Mouse (Mus musculus) lung, embryonic 15.5 days (tissue): ENCODE results near the gene Ddah1. TPM values are rescaled to one million over a fixed set of nuclear protein-coding genes. Genes with fewer than 3 reads are reported as not detected.

Source experiments
- ATAC-seq: fragments of 200-750 bp; cut with Nextera tagmentation; 2 replicates; pipeline ENCODE4 v1.8.0; 2017; ENCODE audit warnings: moderate number of reproducible peaks, borderline replicate concordance; ENCODE audit not compliant: low FRiP score, low TSS enrichment; ENCODE audit errors: extremely low read depth
- H3K27ac ChIP-seq: fragments of 300-500 bp; sonication (generic); 2 replicates; pipeline ENCODE4 v1.5.1; 2015; ENCODE audit warnings: moderate library complexity, mild to moderate bottlenecking, inconsistent platforms
- H3K27me3 ChIP-seq: fragments of 300-500 bp; sonication (generic); 2 replicates; pipeline ENCODE4 v1.6.1; 2015; ENCODE audit warnings: inconsistent platforms
- H3K36me3 ChIP-seq: fragments of 300-500 bp; sonication (generic); 2 replicates; pipeline ENCODE4 v1.6.1; 2015; ENCODE audit warnings: inconsistent platforms
- H3K4me1 ChIP-seq: fragments of 300-500 bp; sonication (generic); 2 replicates; pipeline ENCODE4 v1.6.1; 2015; ENCODE audit warnings: inconsistent platforms
- H3K4me2 ChIP-seq: fragments of 300-500 bp; sonication (generic); 2 replicates; pipeline ENCODE4 v1.6.1; 2015; ENCODE audit warnings: inconsistent platforms, mild to moderate bottlenecking, moderate library complexity
- H3K4me3 ChIP-seq: fragments of 300-500 bp; sonication (generic); 2 replicates; pipeline ENCODE4 v1.5.1; 2015; ENCODE audit warnings: mild to moderate bottlenecking, inconsistent platforms
- H3K9ac ChIP-seq: fragments of 300-500 bp; sonication (generic); 2 replicates; pipeline ENCODE4 v1.6.1; 2015; ENCODE audit warnings: inconsistent platforms
- H3K9me3 ChIP-seq: fragments of 300-500 bp; sonication (generic); 2 replicates; pipeline ENCODE4 v1.6.1; 2016; ENCODE audit warnings: inconsistent platforms
- WGBS: fragments of 180-500 bp; shearing (Covaris S2); methylation state at CpG from one replicate; pipeline ENCODE4 v1.1.7; 2015; 5-methylcytosine and 5-hydroxymethylcytosine counted together
- polyA plus RNA-seq: library from polyadenylated mRNA; unstranded; fragments of >200 nt; fragmentation: Nextera tagmentation; extraction: Ambion mirVana; gene quantifications from 2 replicates; pipeline ENCODE4 v1.2.1, GENCODE M21; 2015

Gene Ddah1
- polyA plus RNA-seq, 1 experiment from 2014 or later = 27.7 TPM

DNA sequence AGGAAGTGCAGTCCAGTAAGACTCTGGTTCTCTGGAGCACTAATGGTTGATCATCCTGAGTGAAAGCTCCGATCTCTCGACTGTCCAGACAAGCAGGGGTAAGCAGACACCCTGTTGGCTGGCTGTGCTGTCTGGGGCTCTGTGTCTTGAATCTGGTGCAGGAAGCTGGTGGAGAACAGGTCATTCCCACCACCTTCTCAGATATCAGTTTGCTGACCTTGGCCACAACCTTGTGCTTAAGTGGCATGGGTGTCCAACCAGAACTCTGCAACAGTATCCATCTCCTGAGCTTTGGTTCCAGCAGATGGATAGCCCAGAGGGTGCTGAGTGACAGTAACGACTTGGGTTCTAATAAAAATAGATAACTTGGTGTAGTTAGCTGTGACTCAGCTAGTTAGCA lies 31.8 kb downstream of the Ddah1 start:
- no peak overlapping the region for H3K4me2 ChIP-seq
- no peaks in the 10 kb centered on the region for H3K9me3 ChIP-seq
- no peak overlapping the region for H3K27ac ChIP-seq
- H3K4me1 ChIP-seq = peaks cover 27% of the 10 kb centered on the region
- ATAC-seq = no peak
- WGBS = 62% methylated on average over 3 of the region's 3 CpGs
- H3K27me3 ChIP-seq = no peaks in the 10 kb centered on the region
- no peak overlapping the region for H3K4me3 ChIP-seq
- H3K36me3 ChIP-seq = no peaks in the 10 kb centered on the region
- no peak overlapping the region for H3K9ac ChIP-seq

DNA sequence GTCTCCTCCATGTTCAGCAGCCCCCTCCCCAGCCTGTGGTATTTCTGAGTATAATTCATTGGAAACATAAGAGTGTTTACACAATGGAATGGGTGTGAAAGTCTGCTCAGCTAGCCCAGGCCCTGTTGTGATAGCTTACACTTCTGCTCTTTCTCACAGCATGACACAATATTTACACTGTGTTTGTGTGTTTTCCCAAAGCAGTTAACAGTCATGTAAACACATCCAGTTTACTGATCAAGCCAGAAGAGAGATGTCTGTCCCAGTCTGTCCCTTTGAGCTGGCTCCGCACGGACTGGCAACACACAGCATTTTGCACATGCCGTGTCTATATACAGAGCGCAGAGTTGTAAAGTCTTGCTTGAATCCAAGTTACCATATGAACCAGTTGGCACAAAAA lies 32.2 kb downstream of the Ddah1 start:
- Histone ChIP-seq H3K27ac (no peak overlapping the region), H3K9ac (no peak overlapping the region)
- ATAC-seq = peak; percentile 41; the same call in 1 of the 2 replicates

DNA sequence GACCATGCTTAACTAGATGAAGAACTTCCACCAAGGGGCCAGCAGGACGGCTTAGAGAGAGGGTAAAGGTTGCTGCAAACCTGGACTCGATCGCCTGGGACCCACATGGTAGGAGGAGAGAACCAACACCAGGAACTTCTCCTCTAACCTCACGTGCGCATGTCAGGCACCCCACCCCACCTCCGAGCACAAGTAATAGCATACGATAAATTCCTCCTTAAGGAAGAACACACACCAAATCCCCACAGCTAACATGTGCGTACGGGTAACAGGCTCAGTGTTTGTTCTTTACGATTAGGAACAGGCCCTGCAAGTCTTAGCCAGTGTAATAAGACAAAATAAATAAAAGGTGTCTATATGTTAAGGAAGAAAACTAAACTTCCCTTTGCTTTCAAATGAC lies 35.9 kb downstream of the Ddah1 start:
- H3K4me2 ChIP-seq = no peak overlapping the region
- no peak overlapping the region for H3K9ac ChIP-seq
- H3K27me3 ChIP-seq = no peaks in the 10 kb centered on the region
- H3K9me3 ChIP-seq = no peaks in the 10 kb centered on the region
- H3K36me3 ChIP-seq = no peaks in the 10 kb centered on the region
- peak overlapping the region; percentile 50 for H3K27ac ChIP-seq
- no peak for ATAC-seq
- 63% methylated on average over 10 of the region's 10 CpGs for WGBS
- peaks cover 49% of the 10 kb centered on the region for H3K4me1 ChIP-seq
- H3K4me3 ChIP-seq = no peak overlapping the region

More for the DNA sequence above, 32.2 kb downstream of the Ddah1 start:
- H3K27me3 ChIP-seq = no peaks in the 10 kb centered on the region
- H3K4me1 ChIP-seq = peaks cover 27% of the 10 kb centered on the region
- H3K36me3 ChIP-seq = no peaks in the 10 kb centered on the region
- WGBS = 51% methylated on average over 4 of the region's 4 CpGs
- no peaks in the 10 kb centered on the region for H3K9me3 ChIP-seq
- no peak overlapping the region for H3K4me3 ChIP-seq
- H3K4me2 ChIP-seq = no peak overlapping the region

DNA sequence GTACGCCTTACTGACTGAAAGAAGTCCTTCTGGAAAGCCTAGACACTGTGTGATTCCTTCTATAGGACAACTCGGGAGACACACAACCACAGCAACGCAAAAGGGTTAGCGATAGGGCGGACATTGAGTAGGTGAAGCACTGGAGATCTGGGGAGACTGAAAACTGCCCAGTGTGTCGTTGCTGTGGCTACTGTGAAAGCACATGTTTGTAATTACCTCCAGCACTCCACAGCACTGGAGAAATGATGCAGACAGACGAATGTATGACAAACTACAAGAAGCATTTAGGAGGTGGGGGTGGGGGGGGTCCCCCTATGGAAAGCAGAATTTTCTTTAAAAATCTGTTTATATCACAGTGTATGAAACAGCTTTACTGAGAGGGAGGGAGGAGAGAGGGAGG lies 37.4 kb downstream of the Ddah1 start:
- Histone ChIP-seq H3K4me2 (no peak overlapping the region), H3K27me3 (no peaks in the 10 kb centered on the region), H3K36me3 (no peaks in the 10 kb centered on the region), H3K27ac (no peak overlapping the region), H3K9ac (no peak overlapping the region), H3K4me3 (no peak overlapping the region), H3K9me3 (no peaks in the 10 kb centered on the region), H3K4me1 (peaks cover 57% of the 10 kb centered on the region)
- 69% methylated on average over 7 of the region's 7 CpGs for WGBS
- no peak for ATAC-seq

- Histone ChIP-seq H3K4me3 (no peak overlapping the region), H3K9ac (no peak overlapping the region), H3K9me3 (no peaks in the 10 kb centered on the region), H3K4me1 (peaks cover 43% of the 10 kb centered on the region), H3K36me3 (no peaks in the 10 kb centered on the region), H3K27ac (peak overlapping the region; percentile 73), H3K27me3 (no peaks in the 10 kb centered on the region), H3K4me2 (peak overlapping the region; percentile 19; the same call in 1 of the 2 replicates)
- 41% methylated on average over 10 of the region's 10 CpGs for WGBS
- no peak for ATAC-seq
Measured at GRCm38 (mm10) chr3:145798042-145798441, 39.6 kb downstream of the Ddah1 start.

DNA sequence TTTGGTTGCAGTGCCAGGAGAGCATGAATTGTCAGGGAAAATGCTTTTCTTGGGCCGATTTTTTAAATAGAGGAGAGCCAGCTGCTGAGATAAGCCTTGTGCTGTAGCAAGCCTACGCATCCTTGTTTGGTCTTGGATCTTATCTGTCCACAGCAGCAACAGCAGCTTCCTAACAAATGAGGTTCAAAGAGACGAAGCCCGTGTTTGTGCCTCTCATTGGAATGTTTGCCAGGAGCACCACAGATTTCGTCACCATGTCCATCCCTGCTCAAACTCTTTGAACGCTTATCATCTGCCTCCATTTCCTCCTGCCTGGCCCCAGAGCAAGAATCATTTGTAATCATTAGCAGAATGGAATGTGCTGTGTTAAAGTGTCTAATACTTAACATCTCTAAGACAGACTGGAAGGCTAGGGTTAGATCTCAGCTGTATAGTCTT lies 40.3 kb downstream of the Ddah1 start:
- peak overlapping the region; percentile 73 for H3K27ac ChIP-seq
- no peaks in the 10 kb centered on the region for H3K36me3 ChIP-seq
- peaks cover 43% of the 10 kb centered on the region for H3K4me1 ChIP-seq
- 3% methylated on average over 6 of the region's 6 CpGs for WGBS
- no peaks in the 10 kb centered on the region for H3K9me3 ChIP-seq
- H3K4me3 ChIP-seq = no peak overlapping the region
- peak; percentile 92 for ATAC-seq
- peak overlapping the region; percentile 19 for H3K4me2 ChIP-seq
- H3K27me3 ChIP-seq = no peaks in the 10 kb centered on the region
- no peak overlapping the region for H3K9ac ChIP-seq

- Histone ChIP-seq H3K4me2 (no peak overlapping the region; the same call in 1 of the 2 replicates), H3K9ac (no peak overlapping the region), H3K27ac (peak overlapping the region; percentile 73), H3K4me1 (peaks cover 40% of the 10 kb centered on the region), H3K4me3 (no peak overlapping the region), H3K9me3 (no peaks in the 10 kb centered on the region), H3K36me3 (no peaks in the 10 kb centered on the region), H3K27me3 (no peaks in the 10 kb centered on the region)
- 19% methylated on average over 3 of the region's 3 CpGs for WGBS
- 0 out of 2 replicates have a peak, but pooled peaks have one; percentile 50 for ATAC-seq
Measured at GRCm38 (mm10) chr3:145799365-145799764, 40.9 kb downstream of the Ddah1 start.

DNA sequence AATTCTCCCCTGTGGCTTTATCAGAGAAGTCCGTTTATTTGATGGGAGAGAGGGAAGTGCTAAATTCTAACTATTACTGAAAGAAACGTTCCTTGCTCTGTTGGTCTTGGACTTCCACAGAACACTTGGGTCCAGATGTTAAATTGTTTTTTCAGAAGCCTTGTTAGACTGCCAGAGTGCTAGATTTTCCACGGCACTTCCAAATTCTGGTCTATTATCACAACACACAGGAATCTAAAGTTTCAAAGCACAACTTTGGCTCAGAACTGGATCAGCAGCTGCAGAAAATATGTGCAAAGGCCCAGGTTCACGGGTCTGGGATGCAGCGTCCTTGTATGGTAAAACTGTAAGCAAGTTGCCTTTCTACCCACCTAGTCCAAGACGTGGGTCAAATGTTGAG lies 43.6 kb downstream of the Ddah1 start:
- peaks cover 39% of the 10 kb centered on the region for H3K4me1 ChIP-seq
- ATAC-seq = no peak
- H3K36me3 ChIP-seq = no peaks in the 10 kb centered on the region
- no peaks in the 10 kb centered on the region for H3K27me3 ChIP-seq
- H3K4me2 ChIP-seq = no peak overlapping the region
- no peaks in the 10 kb centered on the region for H3K9me3 ChIP-seq
- no peak overlapping the region for H3K9ac ChIP-seq
- no peak overlapping the region for H3K27ac ChIP-seq
- WGBS = 51% methylated on average over 6 of the region's 6 CpGs
- no peak overlapping the region for H3K4me3 ChIP-seq

DNA sequence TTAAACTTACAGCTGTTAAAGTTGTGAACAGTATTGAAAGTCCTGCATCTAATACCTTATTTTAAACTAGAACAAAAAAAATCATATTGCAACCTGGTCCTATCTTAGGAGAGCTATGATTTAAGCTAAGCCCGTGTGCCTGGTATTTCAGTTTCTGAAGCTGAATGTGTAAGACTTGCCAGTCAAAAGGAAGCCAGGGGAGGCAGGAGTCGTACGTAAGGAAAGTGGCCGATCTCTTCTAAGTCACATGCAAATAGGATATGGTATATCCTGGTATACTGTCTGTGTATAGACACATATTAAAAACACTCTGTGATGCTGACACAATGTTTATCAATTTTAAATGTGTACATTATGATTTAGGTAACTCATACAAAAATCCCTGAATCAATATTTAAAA lies 47.4 kb downstream of the Ddah1 start:
- no peak overlapping the region for H3K9ac ChIP-seq
- WGBS = 50% methylated on average over 4 of the region's 4 CpGs

GRCm38 (mm10) chr3:145806502-145806901 lies 48.0 kb downstream of the Ddah1 start:
- H3K4me1 ChIP-seq = peaks cover 4% of the 10 kb centered on the region; the same call in 1 of the 2 replicates
- H3K4me2 ChIP-seq = no peak overlapping the region
- H3K27ac ChIP-seq = no peak overlapping the region
- no peak overlapping the region for H3K9ac ChIP-seq
- 16% methylated on average over 5 of the region's 5 CpGs for WGBS
- no peaks in the 10 kb centered on the region for H3K9me3 ChIP-seq
- H3K4me3 ChIP-seq = no peak overlapping the region
- H3K27me3 ChIP-seq = no peaks in the 10 kb centered on the region
- ATAC-seq = no peak
- H3K36me3 ChIP-seq = no peaks in the 10 kb centered on the region

More for the DNA sequence above, 47.4 kb downstream of the Ddah1 start:
- H3K4me1 ChIP-seq = peaks cover 4% of the 10 kb centered on the region; the same call in 1 of the 2 replicates
- no peak overlapping the region for H3K4me2 ChIP-seq
- no peaks in the 10 kb centered on the region for H3K36me3 ChIP-seq
- no peaks in the 10 kb centered on the region for H3K9me3 ChIP-seq
- H3K4me3 ChIP-seq = no peak overlapping the region
- no peak overlapping the region for H3K27ac ChIP-seq
- ATAC-seq = no peak
- H3K27me3 ChIP-seq = no peaks in the 10 kb centered on the region

DNA sequence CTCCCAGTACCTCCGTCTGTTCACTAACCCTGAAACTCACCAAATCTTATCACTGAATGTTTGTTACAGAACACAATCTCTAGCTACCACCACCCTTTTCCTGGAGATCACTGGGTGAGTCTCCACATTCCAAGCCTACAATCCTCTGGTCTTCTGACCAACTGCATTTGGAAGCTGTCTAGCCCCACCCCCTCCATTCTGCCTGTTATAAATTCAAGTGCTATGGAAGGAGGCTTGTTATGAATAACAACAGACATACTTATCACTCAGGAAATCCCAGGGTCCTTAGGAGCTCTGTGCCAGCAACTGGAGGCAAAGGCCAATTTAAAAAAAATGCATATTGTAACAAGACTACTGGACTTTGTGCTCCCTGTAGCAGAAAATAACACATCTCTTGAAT lies 58.3 kb downstream of the Ddah1 start:
- peak overlapping the region; percentile 58 for H3K27ac ChIP-seq
- no peak overlapping the region for H3K4me3 ChIP-seq
- no peak for ATAC-seq
- H3K36me3 ChIP-seq = no peaks in the 10 kb centered on the region
- no peak overlapping the region for H3K9ac ChIP-seq
- 56% methylated on average over 1 of the region's 1 CpGs for WGBS
- H3K9me3 ChIP-seq = no peaks in the 10 kb centered on the region
- H3K4me1 ChIP-seq = peaks cover 26% of the 10 kb centered on the region
- H3K4me2 ChIP-seq = no peak overlapping the region
- H3K27me3 ChIP-seq = no peaks in the 10 kb centered on the region

DNA sequence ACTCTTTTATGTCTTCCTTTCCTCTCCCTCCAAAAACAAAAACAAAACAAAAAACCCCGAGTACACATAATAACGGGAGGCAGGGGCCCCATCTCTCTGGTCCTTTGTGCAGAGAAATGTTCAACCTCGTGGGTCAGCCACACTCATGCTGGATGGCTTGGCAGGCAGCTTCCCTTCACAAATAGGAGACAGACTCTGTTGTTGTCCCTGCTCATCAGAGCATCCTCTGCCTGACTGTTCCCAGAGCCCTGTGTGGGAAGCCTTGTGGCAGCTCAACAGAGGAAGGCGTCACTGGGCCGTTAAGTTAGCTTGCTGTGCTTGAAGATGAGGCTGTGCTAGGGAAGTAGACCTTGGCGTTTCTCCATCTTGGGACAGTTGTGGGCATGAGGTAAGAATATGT lies 58.8 kb downstream of the Ddah1 start:
- no peak overlapping the region for H3K4me3 ChIP-seq
- no peak for ATAC-seq
- no peak overlapping the region for H3K4me2 ChIP-seq
- peak overlapping the region; percentile 58 for H3K27ac ChIP-seq
- peaks cover 26% of the 10 kb centered on the region for H3K4me1 ChIP-seq
- no peaks in the 10 kb centered on the region for H3K9me3 ChIP-seq
- 45% methylated on average over 6 of the region's 6 CpGs for WGBS
- no peaks in the 10 kb centered on the region for H3K27me3 ChIP-seq
- no peaks in the 10 kb centered on the region for H3K36me3 ChIP-seq
- H3K9ac ChIP-seq = no peak overlapping the region

- Histone ChIP-seq H3K9ac (no peak overlapping the region), H3K9me3 (no peaks in the 10 kb centered on the region), H3K4me3 (no peak overlapping the region), H3K4me1 (peaks cover 22% of the 10 kb centered on the region), H3K4me2 (0 out of 2 replicates have a peak overlapping the region, but pooled peaks have one; percentile 28), H3K27ac (peak overlapping the region; percentile 57), H3K36me3 (no peaks in the 10 kb centered on the region), H3K27me3 (no peaks in the 10 kb centered on the region)
- 27% methylated on average over 2 of the region's 2 CpGs for WGBS
- peak; percentile 85 for ATAC-seq
Measured at GRCm38 (mm10) chr3:145820439-145820838, 62.0 kb downstream of the Ddah1 start.
